Mouse (Mus musculus): Measurements from ENCODE around the gene Fbxo9. TPM values are rescaled to one million over a fixed set of nuclear protein-coding genes. Genes with fewer than 3 reads are reported as not detected.
"Not testable (repeated sequence)": the region's sequence is repeated elsewhere in the genome, so short reads cannot be mapped to it uniquely, and the experiment has no call there.

Fbxo9 gene
- 93.3 and 100.0 TPM in 2 replicates for polyA plus RNA-seq (2012; rRNA removed)

- H3K4me3 ChIP-seq (ENCODE audit: insufficient read depth, low read depth, low read length) = peak within 1 kb of the TSS; percentile 77
- H3K4me1 ChIP-seq (ENCODE audit: control insufficient read depth, insufficient read depth, low read length) = peaks cover 14% of the 10 kb centered on the region; the same call in 1 of the 2 replicates
- peak; percentile 97 for DNase-seq
- WGBS = 0% methylated on average over 20 of the region's 20 CpGs
- H3K36me3 ChIP-seq (ENCODE audit: control insufficient read depth, insufficient read depth, low read length) = no peaks in the 10 kb centered on the region
- H3K27ac ChIP-seq (ENCODE audit: insufficient read depth, low read depth, low read length) = peak within 1 kb of the TSS; percentile 93
- no peak for TF ChIP-seq POLR2A (IDR thresholded peaks at IDR 0.05; ENCODE audit: low read depth, low read length)
- no peak for TF ChIP-seq CTCF (conservative IDR thresholded peaks at IDR 0.05; ENCODE audit: insufficient read depth, insufficient read length, low read depth, low read length)
- no peaks in the 10 kb centered on the region for H3K27me3 ChIP-seq (replicated peaks; ENCODE audit: control insufficient read depth, insufficient read depth, low read length)
Observed at GRCm38 (mm10) chr9:78108796-78109239, at the start of gene Fbxo9, which contains the start of gene Ick. Gene Fbxo9, minus strand, starts transcription at chr9:78109065. Gene Ick, plus strand, starts transcription at chr9:78109192.

- Histone ChIP-seq H3K4me1 (ENCODE audit: control insufficient read depth, insufficient read depth, low read length) (no peaks in the 10 kb centered on the region), H3K27me3 (replicated peaks; ENCODE audit: control insufficient read depth, insufficient read depth, low read length) (no peaks in the 10 kb centered on the region), H3K4me3 (ENCODE audit: insufficient read depth, low read depth, low read length) (no peak overlapping the region), H3K27ac (ENCODE audit: insufficient read depth, low read depth, low read length) (no peak overlapping the region), H3K36me3 (ENCODE audit: control insufficient read depth, insufficient read depth, low read length) (no peaks in the 10 kb centered on the region)
- TF ChIP-seq CTCF (conservative IDR thresholded peaks at IDR 0.05; ENCODE audit: insufficient read depth, insufficient read length, low read depth, low read length) (no peak), POLR2A (IDR thresholded peaks at IDR 0.05; ENCODE audit: low read depth, low read length) (no peak)
- WGBS = 83% methylated on average over 1 of the region's 1 CpGs
- DNase-seq = no peak
Observed at GRCm38 (mm10) chr9:78157221-78157620, 48.4 kb upstream of the Fbxo9 start.

- Histone ChIP-seq H3K4me1 (ENCODE audit: control insufficient read depth, insufficient read depth, low read length) (no peaks in the 10 kb centered on the region), H3K27me3 (replicated peaks; ENCODE audit: control insufficient read depth, insufficient read depth, low read length) (no peaks in the 10 kb centered on the region), H3K4me3 (ENCODE audit: insufficient read depth, low read depth, low read length) (no peak overlapping the region), H3K27ac (ENCODE audit: insufficient read depth, low read depth, low read length) (no peak overlapping the region), H3K36me3 (ENCODE audit: control insufficient read depth, insufficient read depth, low read length) (no peaks in the 10 kb centered on the region)
- no peak for DNase-seq
- WGBS = 69% methylated on average over 11 of the region's 11 CpGs
- TF ChIP-seq POLR2A (IDR thresholded peaks at IDR 0.05; ENCODE audit: low read depth, low read length) = no peak
- no peak for TF ChIP-seq CTCF (conservative IDR thresholded peaks at IDR 0.05; ENCODE audit: insufficient read depth, insufficient read length, low read depth, low read length)
Observed at GRCm38 (mm10) chr9:78154211-78154977, 45.5 kb upstream of the Fbxo9 start.

GRCm38 (mm10) chr9:78149770-78150169, 40.9 kb upstream of the Fbxo9 start:
- not testable (repeated sequence) for H3K36me3 ChIP-seq (ENCODE audit: control insufficient read depth, insufficient read depth, low read length); H3K4me3 ChIP-seq (ENCODE audit: insufficient read depth, low read depth, low read length); H3K4me1 ChIP-seq (ENCODE audit: control insufficient read depth, insufficient read depth, low read length); H3K27ac ChIP-seq (ENCODE audit: insufficient read depth, low read depth, low read length); H3K27me3 ChIP-seq (replicated peaks; ENCODE audit: control insufficient read depth, insufficient read depth, low read length)
- DNase-seq = peak; percentile 25
- WGBS = 69% methylated on average over 2 of the region's 2 CpGs

- no peaks in the 10 kb centered on the region for H3K4me1 ChIP-seq (ENCODE audit: control insufficient read depth, insufficient read depth, low read length)
- H3K4me3 ChIP-seq (ENCODE audit: insufficient read depth, low read depth, low read length) = no peak overlapping the region
- WGBS = 93% methylated on average over 6 of the region's 6 CpGs
- no peak for DNase-seq
- no peaks in the 10 kb centered on the region for H3K27me3 ChIP-seq (replicated peaks; ENCODE audit: control insufficient read depth, insufficient read depth, low read length)
- no peak for TF ChIP-seq CTCF (conservative IDR thresholded peaks at IDR 0.05; ENCODE audit: insufficient read depth, insufficient read length, low read depth, low read length)
- no peaks in the 10 kb centered on the region for H3K36me3 ChIP-seq (ENCODE audit: control insufficient read depth, insufficient read depth, low read length)
- H3K27ac ChIP-seq (ENCODE audit: insufficient read depth, low read depth, low read length) = no peak overlapping the region
Observed at GRCm38 (mm10) chr9:78148149-78148548, 39.3 kb upstream of the Fbxo9 start.

- 93% methylated on average over 6 of the region's 6 CpGs for WGBS
- no peaks in the 10 kb centered on the region for H3K27me3 ChIP-seq (replicated peaks; ENCODE audit: control insufficient read depth, insufficient read depth, low read length)
- no peak overlapping the region for H3K4me3 ChIP-seq (ENCODE audit: insufficient read depth, low read depth, low read length)
- H3K36me3 ChIP-seq (ENCODE audit: control insufficient read depth, insufficient read depth, low read length) = no peaks in the 10 kb centered on the region; the same call in 1 of the 2 replicates
- no peak overlapping the region for H3K27ac ChIP-seq (ENCODE audit: insufficient read depth, low read depth, low read length)
- H3K4me1 ChIP-seq (ENCODE audit: control insufficient read depth, insufficient read depth, low read length) = no peaks in the 10 kb centered on the region
- no peak for DNase-seq
- TF ChIP-seq CTCF (conservative IDR thresholded peaks at IDR 0.05; ENCODE audit: insufficient read depth, insufficient read length, low read depth, low read length) = no peak
- no peak for TF ChIP-seq POLR2A (IDR thresholded peaks at IDR 0.05; ENCODE audit: low read depth, low read length)
Observed at GRCm38 (mm10) chr9:78146627-78147026, 37.8 kb upstream of the Fbxo9 start.

GRCm38 (mm10) chr9:78146099-78146498, 37.2 kb upstream of the Fbxo9 start:
- Histone ChIP-seq H3K27me3 (replicated peaks; ENCODE audit: control insufficient read depth, insufficient read depth, low read length) (no peaks in the 10 kb centered on the region), H3K4me3 (ENCODE audit: insufficient read depth, low read depth, low read length) (no peak overlapping the region), H3K27ac (ENCODE audit: insufficient read depth, low read depth, low read length) (no peak overlapping the region), H3K36me3 (ENCODE audit: control insufficient read depth, insufficient read depth, low read length) (no peaks in the 10 kb centered on the region; the same call in 1 of the 2 replicates), H3K4me1 (ENCODE audit: control insufficient read depth, insufficient read depth, low read length) (no peaks in the 10 kb centered on the region)
- WGBS = 74% methylated on average over 4 of the region's 4 CpGs
- TF ChIP-seq POLR2A (IDR thresholded peaks at IDR 0.05; ENCODE audit: low read depth, low read length) (no peak), CTCF (conservative IDR thresholded peaks at IDR 0.05; ENCODE audit: insufficient read depth, insufficient read length, low read depth, low read length) (no peak)
- DNase-seq = no peak
